7 mouse cellular contexts compared by ENCODE assay signal in genomic region chr8:95697128-95697527, GRCm38 (mm10). TPM values are rescaled to one million over a fixed set of nuclear protein-coding genes. Genes with fewer than 3 reads are reported as not detected.
DNase-seq lines count a peak whose midpoint lies in the region; ATAC-seq lines count a peak whose summit lies in the region.

No protein-coding gene starts in this region.

- no peaks in the 10 kb centered on the region for H3K9me3 ChIP-seq in intestine, embryonic 16.5 days (ENCODE audit: control insufficient read depth, low read length)
- no peaks in the 10 kb centered on the region for H3K9me3 ChIP-seq in limb, embryonic 10.5 days (replicated peaks)
- H3K9me3 ChIP-seq in midbrain, embryonic 16.5 days (replicated peaks; ENCODE audit: control insufficient read depth, low read length, poor library complexity, severe bottlenecking), result no peaks in the 10 kb centered on the region

- H3K9ac ChIP-seq in intestine, embryonic 16.5 days (ENCODE audit: low read depth, low read length), result 0 out of 2 replicates have a peak overlapping the region, but pooled peaks have one; percentile 33
- peak overlapping the region; percentile 54 for H3K9ac ChIP-seq in midbrain, embryonic 16.5 days (ENCODE audit: low read depth, low read length)

- WGBS in intestine, embryonic 16.5 days, result 3% methylated on average over 11 of the region's 11 CpGs
- WGBS in limb, embryonic 10.5 days, result 2% methylated on average over 11 of the region's 11 CpGs
- WGBS in midbrain, embryonic 16.5 days, result 1% methylated on average over 11 of the region's 11 CpGs

- peak; percentile 56 for ATAC-seq in intestine, embryonic 16.5 days
- ATAC-seq in midbrain, embryonic 16.5 days, result peak; percentile 46

- no peak overlapping the region for H3K4me3 ChIP-seq in intestine, embryonic 16.5 days (ENCODE audit: low read length)
- 0 out of 2 replicates have a peak overlapping the region, but pooled peaks have one; percentile 9 for H3K4me3 ChIP-seq in limb, embryonic 10.5 days
- no peak overlapping the region for H3K4me3 ChIP-seq in midbrain, embryonic 16.5 days (ENCODE audit: low read depth, low read length)

- 0 out of 2 replicates have a peak overlapping the region, but pooled peaks have one; percentile 12 for H3K4me2 ChIP-seq in intestine, embryonic 16.5 days (ENCODE audit: low read depth, low read length)
- peak overlapping the region; percentile 43 for H3K4me2 ChIP-seq in midbrain, embryonic 16.5 days (ENCODE audit: low read length)

- no peak overlapping the region for H3K27ac ChIP-seq in intestine, embryonic 16.5 days (ENCODE audit: low read length)
- H3K27ac ChIP-seq in limb, embryonic 10.5 days, result no peak overlapping the region
- no peak overlapping the region for H3K27ac ChIP-seq in midbrain, embryonic 16.5 days (ENCODE audit: low read length)

- DNase-seq in adrenal gland, adult 18-20 months (ENCODE audit: low spot score in 2 of 2), result peak; percentile 81 to 82
- DNase-seq in embryo, embryonic 11 days, result peak; percentile 92
- peak; percentile 76 to 83 for DNase-seq in gastrocnemius, postnatal 4 days (ENCODE audit: low spot score in 2 of 2)
- DNase-seq in limb, embryonic 10.5 days (ENCODE audit: low spot score), result peak; percentile 95
- DNase-seq in spleen, postnatal 14 days (ENCODE audit: low spot score in 2 of 2), result peak; percentile 40 to 68

- H3K36me3 ChIP-seq in intestine, embryonic 16.5 days (ENCODE audit: control insufficient read depth, insufficient read depth, low read length), result no peaks in the 10 kb centered on the region
- no peaks in the 10 kb centered on the region for H3K36me3 ChIP-seq in limb, embryonic 10.5 days
- H3K36me3 ChIP-seq in midbrain, embryonic 16.5 days (ENCODE audit: control insufficient read depth, insufficient read depth, low read length), result no peaks in the 10 kb centered on the region

- no peaks in the 10 kb centered on the region for H3K4me1 ChIP-seq in intestine, embryonic 16.5 days (ENCODE audit: control insufficient read depth, insufficient read depth, low read length)
- peaks cover 16% of the 10 kb centered on the region for H3K4me1 ChIP-seq in limb, embryonic 10.5 days
- peaks cover 44% of the 10 kb centered on the region for H3K4me1 ChIP-seq in midbrain, embryonic 16.5 days (ENCODE audit: control insufficient read depth, insufficient read depth, low read length)

- H3K27me3 ChIP-seq in intestine, embryonic 16.5 days (replicated peaks; ENCODE audit: control insufficient read depth, insufficient read depth, low read length), result peaks cover 11% of the 10 kb centered on the region
- peaks cover 59% of the 10 kb centered on the region for H3K27me3 ChIP-seq in limb, embryonic 10.5 days (ENCODE audit: low read depth, poor library complexity, severe bottlenecking)
- H3K27me3 ChIP-seq in midbrain, embryonic 16.5 days (ENCODE audit: control insufficient read depth, insufficient read depth, low read depth, low read length), result no peaks in the 10 kb centered on the region; the same call in 1 of the 2 replicates

RNA-seq across cellular contexts. Expression of gene Setd6, which starts 18.6 kb away (rescaled TPM):
- 10 to 100 TPM; 29.0 to 38.2 TPM for total RNA-seq in adrenal gland, adult 18-20 months (2021)
- 1 to 10 TPM; 8.1 to 8.3 TPM for total RNA-seq in gastrocnemius, postnatal 4 days (2021)
- polyA plus RNA-seq in intestine, embryonic 16.5 days (2015; fragmentation: Nextera tagmentation; extraction: Ambion mirVana), result 16.1 and 18.4 TPM in 2 replicates
- 16.7 and 22.6 TPM in 2 replicates for polyA plus RNA-seq in limb, embryonic 10.5 days (2016; fragmentation: Nextera tagmentation; extraction: Ambion mirVana)
- 34.3 TPM in 2 replicates for polyA plus RNA-seq in midbrain, embryonic 16.5 days (2015; fragmentation: Nextera tagmentation; extraction: Ambion mirVana)

RNA-seq across cellular contexts. Expression of gene Ndrg4, which starts 20.3 kb away (rescaled TPM):
- 10 to 100 TPM; 28.2 to 28.7 TPM for total RNA-seq in adrenal gland, adult 18-20 months (2021)
- total RNA-seq in gastrocnemius, postnatal 4 days (2021), result 10 to 100 TPM; 13.8 to 18.5 TPM
- polyA plus RNA-seq in intestine, embryonic 16.5 days (2015; fragmentation: Nextera tagmentation; extraction: Ambion mirVana), result 14.4 and 15.3 TPM in 2 replicates
- polyA plus RNA-seq in limb, embryonic 10.5 days (2016; fragmentation: Nextera tagmentation; extraction: Ambion mirVana), result 7.6 and 9.7 TPM in 2 replicates
- 394 and 511 TPM in 2 replicates for polyA plus RNA-seq in midbrain, embryonic 16.5 days (2015; fragmentation: Nextera tagmentation; extraction: Ambion mirVana)

Comparison
In these comparisons a context has a peak if more than half of its experiments do, and no peak if none do; other contexts are left out.
1. RNA of gene Ndrg4, which starts 20.3 kb away (polyA plus RNA-seq): 394 to 511 TPM in midbrain, embryonic 16.5 days; 14.4 to 15.3 TPM in intestine, embryonic 16.5 days and 7.6 to 9.7 TPM in limb, embryonic 10.5 days; every median in the first group is over 10 times any median in the second.
2. Peak in every context shown above with its lines, with median percentiles within 50 percentile points of each other: DNase-seq.